Mouse (Mus musculus) hindbrain, embryonic 16.5 days (tissue): Measurements from ENCODE around the gene Tmem33. TPM values are rescaled to one million over a fixed set of nuclear protein-coding genes. Genes with fewer than 3 reads are reported as not detected.

Experiments
- polyA plus RNA-seq: library from polyadenylated mRNA; unstranded; fragments of >200 nt; fragmentation: Nextera tagmentation; extraction: Ambion mirVana; gene quantifications from 2 replicates; pipeline ENCODE4 v1.2.1, GENCODE M21; 2015

Tmem33 gene
- polyA plus RNA-seq, 1 experiment from 2014 or later, result 74.9 TPM

Other genes with a start within 250 kb of the Tmem33 start
- gene Phox2b, start 161.3 kb upstream of the Tmem33 start, polyA plus RNA-seq, result 12.3 and 19.5 TPM in 2 replicates
- gene Slc30a9, start 46.4 kb downstream of the Tmem33 start, polyA plus RNA-seq, result 161 and 172 TPM in 2 replicates
- 11.4 and 12.4 TPM in 2 replicates for gene Bend4, start 167.7 kb downstream of the Tmem33 start, polyA plus RNA-seq